Mouse (Mus musculus) MEL (cell line): ENCODE results near the gene Rybp. TPM values are rescaled to one million over a fixed set of nuclear protein-coding genes. Genes with fewer than 3 reads are reported as not detected.

Source experiments
- DNase-seq: peaks from one replicate; pipeline ENCODE4 v3.0.0; 2011; ENCODE audit warnings: low read depth, low spot score
- H3K27ac ChIP-seq: 2 replicates; pipeline ENCODE4 v1.5.1; 2012; ENCODE audit warnings: low read depth, mild to moderate bottlenecking, control low read depth, low read length, moderate library complexity; ENCODE audit not compliant: control insufficient read depth
- H3K27me3 ChIP-seq, 2 experiments: fragments of 150-350 bp in 1 of 2; sonication (generic) in 1 of 2; 2 replicates each; pipeline ENCODE4 v1.6.1; 2012; ENCODE audit warnings: low read length in 2 of 2, mild to moderate bottlenecking in 2 of 2, improper control_type of control experiment in 1 of 2, moderate library complexity in 1 of 2; ENCODE audit not compliant: insufficient read depth in 2 of 2, control insufficient read depth in 1 of 2
- H3K36me3 ChIP-seq, 2 experiments: 2 replicates each; pipeline ENCODE4 v1.6.1; 2012 to 2014; ENCODE audit warnings: low read length in 2 of 2, improper control_type of control experiment in 1 of 2, inconsistent platforms in 1 of 2, mild to moderate bottlenecking in 1 of 2; ENCODE audit not compliant: insufficient read depth in 2 of 2, control insufficient read depth in 1 of 2
- H3K4me1 ChIP-seq, 2 experiments: fragments of 150-350 bp in 1 of 2; sonication (generic) in 1 of 2; 2 replicates each; pipeline ENCODE4 v1.6.1; 2012; ENCODE audit warnings: low read length in 2 of 2, improper control_type of control experiment in 1 of 2, mild to moderate bottlenecking in 1 of 2; ENCODE audit not compliant: insufficient read depth in 2 of 2, control insufficient read depth in 1 of 2
- H3K4me3 ChIP-seq, 2 experiments: fragments of 150-350 bp in 1 of 2; sonication (generic) in 1 of 2; 2 replicates each; pipeline ENCODE4 v1.5.1; 2012; ENCODE audit warnings: low read depth in 2 of 2, low read length in 2 of 2, mild to moderate bottlenecking in 2 of 2, moderate library complexity in 2 of 2, control low read depth in 1 of 2, improper control_type of control experiment in 1 of 2; ENCODE audit not compliant: control insufficient read depth in 1 of 2, insufficient read depth in 1 of 2
- H3K79me2 ChIP-seq: 2 replicates; pipeline ENCODE4 v1.6.1; 2012; ENCODE audit warnings: mild to moderate bottlenecking, low read length, moderate library complexity; ENCODE audit not compliant: control insufficient read depth, poor library complexity, insufficient read depth
- H3K9ac ChIP-seq: 2 replicates; pipeline ENCODE4 v1.6.1; 2012; ENCODE audit warnings: low read depth, mild to moderate bottlenecking, control low read depth, low read length, moderate library complexity; ENCODE audit not compliant: control insufficient read depth, poor library complexity, severe bottlenecking
- H3K9me3 ChIP-seq: fragments of 150-350 bp; sonication (generic); replicated peaks from 2 replicates; pipeline ENCODE4 v1.6.1; 2012; ENCODE audit warnings: mild to moderate bottlenecking, low read length, improper control_type of control experiment, moderate library complexity; ENCODE audit not compliant: insufficient read depth
- CTCF ChIP-seq, 3 experiments: IDR thresholded peaks in 2 of 3; conservative IDR thresholded peaks in 1 of 3; 2 replicates each; pipeline ENCODE4 v1.5.1; 2011 to 2012; ENCODE audit warnings: low read length in 3 of 3, low read depth in 2 of 3, mild to moderate bottlenecking in 2 of 3, improper control_type of control experiment in 1 of 3, inconsistent platforms in 1 of 3, mixed read lengths in 1 of 3, moderate library complexity in 1 of 3; ENCODE audit not compliant: control insufficient read depth in 1 of 3, insufficient read depth in 1 of 3, poor library complexity in 1 of 3, severe bottlenecking in 1 of 3
- E2F4 ChIP-seq: IDR thresholded peaks from 2 replicates; pipeline ENCODE4 v1.6.1; 2011; ENCODE audit warnings: low read depth, low read length, improper control_type of control experiment, borderline replicate concordance
- ETS1 ChIP-seq: IDR thresholded peaks from 2 replicates; pipeline ENCODE4 v1.6.1; 2012; ENCODE audit warnings: low read depth, mild to moderate bottlenecking, inconsistent platforms, low read length, improper control_type of control experiment, moderate library complexity
- GABPA ChIP-seq: IDR thresholded peaks from 2 replicates; pipeline ENCODE4 v1.6.1; 2012; ENCODE audit warnings: low read depth, mild to moderate bottlenecking, inconsistent platforms, low read length, improper control_type of control experiment, moderate library complexity
- HCFC1 ChIP-seq: IDR thresholded peaks from 2 replicates; pipeline ENCODE4 v1.6.1; 2012; ENCODE audit warnings: low read depth, mild to moderate bottlenecking, inconsistent platforms, low read length, improper control_type of control experiment, moderate library complexity
- KAT2A ChIP-seq: conservative IDR thresholded peaks from 2 replicates; pipeline ENCODE4 v1.6.1; 2012; ENCODE audit warnings: low read depth, low read length, improper control_type of control experiment, inconsistent platforms
- MAZ ChIP-seq: IDR thresholded peaks from 2 replicates; pipeline ENCODE4 v1.6.1; 2012; ENCODE audit warnings: low read depth, mild to moderate bottlenecking, inconsistent platforms, low read length, improper control_type of control experiment
- MEF2A ChIP-seq: IDR thresholded peaks from 2 replicates; pipeline ENCODE4 v1.6.1; 2014; ENCODE audit warnings: low read depth, mild to moderate bottlenecking, inconsistent platforms, low read length, improper control_type of control experiment; ENCODE audit not compliant: poor library complexity, insufficient replicate concordance, severe bottlenecking; ENCODE audit errors: extremely low read depth
- MXI1 ChIP-seq: IDR thresholded peaks from 2 replicates; pipeline ENCODE4 v1.6.1; 2011; ENCODE audit warnings: mild to moderate bottlenecking, low read depth, low read length, improper control_type of control experiment
- MYB ChIP-seq: IDR thresholded peaks from 2 replicates; pipeline ENCODE4 v1.6.1; 2011; ENCODE audit warnings: mild to moderate bottlenecking, low read depth, low read length, improper control_type of control experiment
- MYC ChIP-seq: IDR thresholded peaks from 2 replicates; pipeline ENCODE4 v1.6.1; 2011; ENCODE audit warnings: low read depth, mild to moderate bottlenecking, low read length, improper control_type of control experiment, moderate library complexity
- NRF1 ChIP-seq: IDR thresholded peaks from 2 replicates; pipeline ENCODE4 v1.6.1; 2014; ENCODE audit warnings: low read depth, mild to moderate bottlenecking, inconsistent platforms, low read length, improper control_type of control experiment, moderate library complexity; ENCODE audit not compliant: poor library complexity, insufficient read depth, severe bottlenecking
- POLR2AphosphoS2 ChIP-seq: IDR thresholded peaks from 2 replicates; pipeline ENCODE4 v1.6.1; 2011; ENCODE audit warnings: low read length, improper control_type of control experiment
- POLR2AphosphoS5 ChIP-seq: IDR thresholded peaks from 2 replicates; pipeline ENCODE4 v1.6.1; 2012; ENCODE audit warnings: low read depth, borderline replicate concordance, mild to moderate bottlenecking, inconsistent platforms, low read length, moderate library complexity, mixed read lengths
- TBP ChIP-seq: IDR thresholded peaks from 2 replicates; pipeline ENCODE4 v1.8.0; 2011; ENCODE audit warnings: low read depth, low read length, improper control_type of control experiment
- TCF12 ChIP-seq: IDR thresholded peaks from 2 replicates; pipeline ENCODE4 v1.6.1; 2014; ENCODE audit warnings: low read depth, mild to moderate bottlenecking, inconsistent platforms, low read length, improper control_type of control experiment, moderate library complexity
- UBTF ChIP-seq: IDR thresholded peaks from 2 replicates; pipeline ENCODE4 v1.6.1; 2012; ENCODE audit warnings: low read depth, mild to moderate bottlenecking, inconsistent platforms, low read length, improper control_type of control experiment, moderate library complexity, borderline replicate concordance; ENCODE audit not compliant: insufficient read depth
- USF2 ChIP-seq, 2 experiments: IDR thresholded peaks; 2 replicates each; pipeline ENCODE4 v1.6.1; 2011 to 2012; ENCODE audit warnings: improper control_type of control experiment in 2 of 2, low read length in 2 of 2, borderline replicate concordance in 1 of 2, inconsistent platforms in 1 of 2, low read depth in 1 of 2, mild to moderate bottlenecking in 1 of 2; ENCODE audit not compliant: insufficient read depth in 1 of 2
- ZC3H11A ChIP-seq: IDR thresholded peaks from 2 replicates; pipeline ENCODE4 v1.6.1; 2012; ENCODE audit warnings: low read depth, mild to moderate bottlenecking, inconsistent platforms, low read length, improper control_type of control experiment
- ZKSCAN1 ChIP-seq: IDR thresholded peaks from 2 replicates; pipeline ENCODE4 v1.6.1; 2012; ENCODE audit warnings: low read depth, mild to moderate bottlenecking, inconsistent platforms, low read length, improper control_type of control experiment, moderate library complexity
- ZNF384 ChIP-seq: IDR thresholded peaks from 2 replicates; pipeline ENCODE4 v1.6.1; 2012; ENCODE audit warnings: low read depth, mild to moderate bottlenecking, inconsistent platforms, low read length, improper control_type of control experiment
- polyA plus RNA-seq, 2 experiments: library from polyadenylated mRNA; stranded (reverse) in 1 of 2; unstranded in 1 of 2; fragments of >175 nt in 1 of 2; fragments of >200 nt in 1 of 2; gene quantifications; 2 replicates each; pipeline versions ENCODE4 v1.2.1 to v1.2.4; 2012; ENCODE audit warnings: low replicate concordance in 2 of 2, low read depth in 1 of 2; ENCODE audit not compliant: insufficient read length in 2 of 2, insufficient read depth in 1 of 2, missing spikeins in 1 of 2
- total RNA-seq: library from RNA; depleted of rRNA; stranded (reverse); fragments of 300-350 nt; gene quantifications from 2 replicates; pipeline ENCODE4 v1.2.3, GENCODE M21; 2012

Rybp gene
- total and polyA plus RNA-seq, 3 experiments = 0.08 to 3.8 TPM; not detected in 1

DNA sequence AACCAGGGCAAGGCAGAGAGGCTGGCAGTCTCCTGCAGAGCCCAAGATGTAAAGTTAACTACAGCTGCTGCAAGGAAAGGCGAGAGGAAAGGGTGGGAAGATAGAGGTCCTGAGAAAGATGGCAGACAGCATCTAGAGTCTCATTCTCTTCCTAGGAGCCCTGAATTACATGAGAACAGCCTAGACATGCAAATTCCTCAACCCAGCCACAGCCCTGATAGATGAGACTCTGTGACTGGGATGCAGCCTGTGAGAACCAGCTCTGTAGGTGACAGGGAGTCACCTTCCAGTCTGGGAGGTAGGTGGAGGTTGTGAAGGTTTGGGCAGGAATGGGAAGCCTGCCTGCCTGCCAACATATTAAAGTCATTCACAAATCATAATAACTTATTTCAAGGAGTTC lies 81.0 kb downstream of the Rybp start:
- Histone ChIP-seq H3K9me3 (no peaks in the 10 kb centered on the region), H3K27me3 (no peaks in the 10 kb centered on the region)

DNA sequence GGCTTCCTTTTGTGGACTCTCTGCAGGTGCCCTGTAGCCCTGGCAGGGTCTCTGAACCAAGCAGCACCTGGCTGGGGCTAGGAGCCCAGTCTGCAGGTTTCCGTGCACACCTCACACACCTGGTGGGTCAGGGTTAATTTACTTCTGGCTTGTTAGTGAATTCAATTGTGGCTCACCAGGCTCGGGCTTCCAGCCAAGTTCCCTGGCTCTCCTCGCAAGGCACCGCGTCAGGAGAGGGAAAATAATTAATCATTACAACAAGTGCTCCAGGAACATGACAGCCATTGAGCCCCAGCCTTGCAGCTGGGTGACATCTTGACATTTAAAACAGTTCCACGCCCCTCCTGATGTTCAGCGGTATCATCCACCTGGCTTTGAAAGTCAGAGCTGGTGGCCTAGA lies 82.8 kb downstream of the Rybp start:
- TF ChIP-seq UBTF (no peak), MEF2A (no peak), MYB (no peak), USF2 (IDR thresholded peaks at IDR 0.05; ENCODE audit: borderline replicate concordance in 1 of 2, insufficient read depth in 1 of 2, low read depth in 1 of 2, low read length in 2 of 2) (no peak), ZKSCAN1 (no peak), GABPA (no peak), ZC3H11A (no peak), E2F4 (no peak), POLR2AphosphoS5 (no peak), CTCF (IDR thresholded peaks at IDR 0.05 in 2 of 3, conservative IDR thresholded peaks at IDR 0.05 in 1 of 3; ENCODE audit: control insufficient read depth in 1 of 3, insufficient read depth in 1 of 3, low read depth in 2 of 3, low read length in 3 of 3, poor library complexity in 1 of 3, severe bottlenecking in 1 of 3) (no peak), HCFC1 (no peak), MYC (no peak), ZNF384 (no peak), MAZ (no peak), MXI1 (no peak), NRF1 (no peak), TBP (no peak)
- Histone ChIP-seq H3K27ac (no peak overlapping the region), H3K79me2 (no peaks in the 10 kb centered on the region), H3K36me3 (no peaks in the 10 kb centered on the region), H3K4me1 (no peaks in the 10 kb centered on the region), H3K9ac (no peak overlapping the region), H3K27me3 (no peaks in the 10 kb centered on the region), H3K4me3 (no peak overlapping the region), H3K9me3 (no peaks in the 10 kb centered on the region)
- no peak for DNase-seq

More for the DNA sequence above, 81.0 kb downstream of the Rybp start:
- H3K27ac ChIP-seq = no peak overlapping the region
- TF ChIP-seq ETS1 (no peak), TBP (no peak), KAT2A (no peak), MAZ (no peak), POLR2AphosphoS2 (no peak), TCF12 (no peak)
- TF ChIP-seq, all 39 proteins: peak for 0
- Histone ChIP-seq H3K4me3 (no peak overlapping the region), H3K36me3 (no peaks in the 10 kb centered on the region), H3K9ac (no peak overlapping the region), H3K4me1 (no peaks in the 10 kb centered on the region), H3K79me2 (no peaks in the 10 kb centered on the region)
- no peak for DNase-seq
